Mouse (Mus musculus) cerebellum, adult 2 months (tissue): ENCODE data around the gene Sh2b1.

ENCODE experiments used
- CTCF ChIP-seq: fragments of 200-500 bp; IDR thresholded peaks from 2 replicates; pipeline ENCODE4 v1.5.1; 2011; ENCODE audit warnings: low read depth, mild to moderate bottlenecking, control low read depth, low read length, moderate library complexity, borderline replicate concordance; ENCODE audit not compliant: insufficient read depth
- POLR2A ChIP-seq: fragments of 200-500 bp; IDR thresholded peaks from 2 replicates; pipeline ENCODE4 v1.6.1; 2011; ENCODE audit warnings: low read length, control low read depth, borderline replicate concordance; ENCODE audit not compliant: insufficient read depth

DNA sequence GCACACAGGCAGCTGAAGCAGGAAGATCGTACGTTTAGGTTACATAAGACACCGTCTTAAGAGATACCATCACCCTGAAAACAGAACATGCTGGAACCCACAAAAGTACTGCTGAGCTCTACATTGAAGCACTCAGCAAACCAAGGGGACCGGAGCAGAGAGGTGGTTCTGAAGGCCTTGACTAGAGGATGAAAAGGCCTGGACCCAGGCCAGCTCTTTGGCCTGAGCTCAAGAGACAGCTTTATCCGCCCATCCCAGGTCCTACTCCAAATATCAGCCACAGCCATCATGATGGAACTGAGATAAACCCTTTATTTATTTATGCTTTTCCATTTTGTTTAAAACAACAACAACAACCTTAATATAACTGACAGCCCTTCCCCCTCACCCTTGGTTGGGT is 8.5 kb downstream of the Sh2b1 start:
- no peak for TF ChIP-seq CTCF
- TF ChIP-seq POLR2A: no peak
